Mouse (Mus musculus) bone marrow, adult 2 months (tissue): ENCODE data around the gene Spock2. TPM values are rescaled to one million over a fixed set of nuclear protein-coding genes. Genes with fewer than 3 reads are reported as not detected.

Experiments used
- H3K27ac ChIP-seq: fragments of 200-500 bp; 2 replicates; pipeline ENCODE4 v1.5.1; 2012; ENCODE audit warnings: low read depth, mild to moderate bottlenecking, control low read depth, inconsistent platforms, low read length; ENCODE audit not compliant: control insufficient read depth, poor library complexity, insufficient read depth
- H3K4me1 ChIP-seq: fragments of 200-500 bp; 2 replicates; pipeline ENCODE4 v1.6.1; 2011; ENCODE audit warnings: low read length; ENCODE audit not compliant: control insufficient read depth, insufficient read depth
- H3K4me3 ChIP-seq: fragments of 200-500 bp; replicated peaks from 2 replicates; pipeline ENCODE3; 2011; ENCODE audit warnings: mild to moderate bottlenecking, low read depth, low read length, control low read depth; ENCODE audit not compliant: control insufficient read depth
- CTCF ChIP-seq: fragments of 200-500 bp; IDR thresholded peaks from 2 replicates; pipeline ENCODE4 v1.5.1; 2011; ENCODE audit warnings: low read length, control low read depth; ENCODE audit not compliant: control insufficient read depth, insufficient read depth
- POLR2A ChIP-seq: fragments of 200-500 bp; IDR thresholded peaks from 2 replicates; pipeline ENCODE4 v1.6.1; 2011; ENCODE audit warnings: low read depth, mild to moderate bottlenecking, control low read depth, low read length, borderline replicate concordance; ENCODE audit not compliant: control insufficient read depth
- WGBS: fragments of 180-500 bp; shearing (Covaris S2); methylation state at CpG from one replicate; pipeline ENCODE4 v1.1.7; 2018; 5-methylcytosine and 5-hydroxymethylcytosine counted together
- polyA plus RNA-seq: library from polyadenylated mRNA; stranded (reverse); fragments of >200 nt; gene quantifications from 2 replicates; pipeline ENCODE4 v1.2.4, GENCODE M21; 2011; ENCODE audit warnings: low replicate concordance; ENCODE audit not compliant: missing spikeins, insufficient read depth, insufficient read length

The Spock2 gene
- polyA plus RNA-seq, 1 experiment: 0.95 TPM

GRCm38 (mm10) chr10:60110908-60111475 is 5.0 kb downstream of the Spock2 start:
- WGBS: 81% methylated on average over 10 of the region's 10 CpGs
- H3K4me3 ChIP-seq: no peak overlapping the region
- H3K4me1 ChIP-seq: peaks cover 2% of the 10 kb centered on the region; the same call in 1 of the 2 replicates
- no peak overlapping the region for H3K27ac ChIP-seq
- TF ChIP-seq POLR2A (no peak), CTCF (no peak)

- TF ChIP-seq POLR2A (no peak), CTCF (no peak)
- WGBS: 89% methylated on average over 9 of the region's 9 CpGs
These were observed 8.1 kb downstream of the Spock2 start for GRCm38 (mm10) chr10:60113965-60114690.

GRCm38 (mm10) chr10:60115345-60116185 is 9.5 kb downstream of the Spock2 start:
- WGBS: 8% methylated on average over 14 of the region's 14 CpGs
- no peak overlapping the region for H3K27ac ChIP-seq
- H3K4me3 ChIP-seq: no peak overlapping the region
- TF ChIP-seq POLR2A: no peak
- TF ChIP-seq CTCF: no peak
- peaks cover 2% of the 10 kb centered on the region; the same call in 1 of the 2 replicates for H3K4me1 ChIP-seq

More at GRCm38 (mm10) chr10:60113965-60114690, 8.1 kb downstream of the Spock2 start:
- Histone ChIP-seq H3K4me3 (no peak overlapping the region), H3K4me1 (peaks cover 2% of the 10 kb centered on the region; the same call in 1 of the 2 replicates), H3K27ac (no peak overlapping the region)

GRCm38 (mm10) chr10:60116997-60117396 is 11.0 kb downstream of the Spock2 start:
- no peak overlapping the region for H3K27ac ChIP-seq
- H3K4me3 ChIP-seq: no peak overlapping the region
- TF ChIP-seq CTCF: no peak
- TF ChIP-seq POLR2A: no peak
- peaks cover 2% of the 10 kb centered on the region; the same call in 1 of the 2 replicates for H3K4me1 ChIP-seq
- WGBS: 65% methylated on average over 4 of the region's 4 CpGs

GRCm38 (mm10) chr10:60118464-60118863 is 12.4 kb downstream of the Spock2 start:
- Histone ChIP-seq H3K4me1 (peaks cover 2% of the 10 kb centered on the region; the same call in 1 of the 2 replicates), H3K27ac (no peak overlapping the region), H3K4me3 (no peak overlapping the region)
- no peak for TF ChIP-seq CTCF
- TF ChIP-seq POLR2A: no peak
- 85% methylated on average over 7 of the region's 7 CpGs for WGBS

- Histone ChIP-seq H3K4me1 (no peaks in the 10 kb centered on the region), H3K27ac (no peak overlapping the region), H3K4me3 (no peak overlapping the region)
- WGBS: 68% methylated on average over 4 of the region's 4 CpGs
- TF ChIP-seq POLR2A (no peak), CTCF (no peak)
These were observed 14.6 kb downstream of the Spock2 start for GRCm38 (mm10) chr10:60120630-60121029.

GRCm38 (mm10) chr10:60124078-60124477 is 18.1 kb downstream of the Spock2 start:
- no peak overlapping the region for H3K27ac ChIP-seq
- TF ChIP-seq CTCF (peak; percentile 82), POLR2A (no peak)
- no peak overlapping the region for H3K4me3 ChIP-seq
- no peaks in the 10 kb centered on the region; the same call in 1 of the 2 replicates for H3K4me1 ChIP-seq
- WGBS: 66% methylated on average over 6 of the region's 6 CpGs
